Mouse (Mus musculus) retina, postnatal 7 days (tissue): ENCODE measurements around the gene Hyal6.
A peak's percentile ranks its signal among the peaks of the same experiment; 100 is the strongest.

Experiments used
- DNase-seq: peaks from one replicate; pipeline ENCODE4 v3.0.0-alpha.2; 2012; ENCODE audit warnings: low read depth, low spot score

The Hyal6 gene

DNA sequence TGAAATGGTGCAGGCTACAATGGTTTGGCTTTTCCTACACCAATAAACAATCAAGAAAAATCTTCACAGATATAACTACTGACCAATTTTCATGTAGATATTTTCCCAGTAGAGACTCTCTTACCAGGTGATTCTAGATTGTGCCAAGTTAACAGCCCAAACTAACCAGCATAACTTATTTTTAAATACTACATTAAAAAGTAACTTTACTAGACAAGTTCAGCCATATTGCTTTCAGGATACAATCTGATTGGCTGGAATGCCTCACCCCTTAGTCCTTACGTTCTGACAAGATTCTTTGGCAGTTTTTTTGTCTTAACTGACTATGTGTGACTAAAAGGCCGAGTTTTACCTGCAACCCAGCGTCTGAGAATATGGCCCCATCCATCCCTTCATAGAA lies at the start of gene Hyal6:
Gene Hyal6 (plus strand): TSS at position 301 of the 400 bp plus-strand sequence.
- DNase-seq = no peak

DNA sequence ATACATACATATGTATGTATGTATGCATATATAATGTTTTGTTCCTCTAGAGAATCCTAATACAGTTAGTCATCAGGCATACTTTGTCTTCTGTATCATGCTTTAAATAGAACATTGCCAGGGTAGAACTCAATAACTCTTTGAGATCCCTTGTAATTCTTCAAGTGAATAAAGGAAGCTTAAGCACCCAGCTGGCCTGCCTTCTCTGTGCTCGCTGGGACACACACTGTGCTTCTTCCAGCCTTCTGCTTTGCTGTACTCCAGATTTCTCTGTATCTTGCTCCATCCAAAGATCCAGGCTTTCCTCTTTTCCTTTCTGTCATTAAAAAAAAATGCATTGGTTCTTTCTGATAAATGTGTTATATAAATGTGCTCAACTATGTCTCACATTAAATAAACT lies 45.2 kb upstream of the Hyal6 start:
- DNase-seq = no peak

DNA sequence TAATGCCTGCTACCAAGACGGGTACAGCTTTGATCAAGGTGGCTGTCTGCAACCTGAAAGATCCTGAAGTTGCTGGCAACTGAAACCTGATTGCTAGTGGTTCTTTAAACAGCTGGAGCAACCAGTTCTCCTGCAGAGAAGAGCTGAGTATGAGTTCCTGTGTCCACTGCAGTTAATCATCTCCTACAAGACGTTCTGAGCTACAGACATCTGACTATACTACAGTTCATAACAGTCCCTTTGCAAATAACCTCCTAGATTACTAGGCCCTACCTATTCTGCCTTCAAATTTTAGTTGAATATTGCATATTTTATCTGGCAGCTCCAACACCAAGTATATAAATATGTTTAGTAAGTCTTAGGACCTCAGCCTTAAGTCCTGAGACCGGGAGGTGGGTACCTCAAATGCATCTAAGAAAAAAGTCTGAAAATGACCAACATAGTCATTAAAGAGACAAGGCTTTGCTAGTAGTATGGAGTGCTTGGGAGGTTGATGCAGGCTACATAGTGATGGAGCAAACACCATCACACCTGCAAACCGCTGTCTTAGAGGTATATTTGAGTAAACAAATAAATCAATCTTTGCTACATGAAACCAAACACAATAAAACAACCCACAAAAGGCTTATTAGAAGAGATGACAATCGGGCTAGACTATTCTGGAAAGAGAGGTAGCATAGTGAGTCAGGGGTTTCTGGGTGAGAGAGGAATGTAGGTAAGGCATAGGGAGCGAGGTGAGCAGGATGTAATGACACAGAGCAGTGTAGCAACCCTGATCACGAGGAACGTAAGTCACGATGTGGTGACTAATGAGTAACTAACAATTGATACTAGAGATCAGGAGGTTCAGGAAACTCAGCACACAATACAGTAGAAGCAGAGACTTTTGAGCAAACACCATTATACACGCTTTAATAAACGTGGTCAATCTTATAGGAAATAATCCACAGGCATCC lies 38.3 kb upstream of the Hyal6 start:
- DNase-seq = no peak

DNA sequence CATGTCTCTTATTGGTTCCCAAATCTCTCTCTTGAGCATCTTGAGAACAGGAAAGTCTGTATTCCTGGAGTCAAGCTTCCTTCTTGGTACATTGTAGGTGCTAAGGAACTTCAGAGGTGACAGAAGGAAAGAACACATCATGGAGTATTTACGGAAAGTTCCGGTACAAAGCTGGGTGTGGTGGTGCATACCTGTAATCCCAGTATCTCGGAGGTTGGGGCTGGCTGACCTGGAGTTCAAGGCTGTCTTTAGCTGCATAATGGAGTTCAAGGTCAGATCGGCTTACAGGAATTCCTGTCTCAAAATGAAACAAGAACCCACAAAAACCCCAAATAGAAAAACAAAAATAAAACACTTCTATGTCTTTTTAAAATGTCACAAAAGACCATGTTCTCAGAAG lies 36.9 kb upstream of the Hyal6 start:
- DNase-seq = no peak

DNA sequence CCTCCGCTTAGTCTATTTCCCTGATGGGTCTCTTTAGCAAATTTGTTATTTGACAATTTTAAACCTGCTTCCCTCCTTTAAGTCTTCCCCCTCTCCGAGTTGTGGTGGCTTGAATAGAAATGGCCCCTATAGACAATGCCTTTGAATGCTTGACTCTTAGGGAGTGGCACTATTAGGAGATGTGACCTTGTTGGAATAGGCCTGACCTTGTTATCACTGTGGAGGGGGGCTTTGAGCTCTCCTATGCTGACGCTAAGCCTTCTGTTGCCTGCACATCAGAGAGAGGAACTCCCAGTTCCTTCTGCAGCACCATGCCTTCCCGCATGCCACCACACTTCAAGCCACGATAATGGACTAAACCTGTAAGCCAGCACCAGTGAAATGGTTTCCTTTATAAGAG lies 35.8 kb upstream of the Hyal6 start:
- DNase-seq = no peak

DNA sequence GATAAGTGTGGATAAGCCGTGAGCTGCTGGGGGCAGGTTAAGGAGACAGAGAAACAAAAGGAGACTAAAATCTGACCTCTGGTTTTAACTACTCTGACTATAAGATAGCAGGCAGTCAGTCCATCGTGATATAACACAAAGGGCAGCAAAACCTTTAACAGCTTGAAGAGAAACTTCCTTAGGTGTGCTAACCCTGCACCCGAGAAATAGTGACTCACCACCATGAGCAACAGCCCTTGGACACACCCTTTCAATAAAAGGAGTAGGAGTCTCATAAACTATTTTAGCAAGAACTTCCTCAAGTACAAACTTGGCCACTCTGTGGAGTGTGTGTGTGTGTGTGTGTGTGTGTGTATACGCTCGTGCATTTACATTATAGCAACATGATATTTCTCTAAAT lies 26.0 kb upstream of the Hyal6 start:
- no peak for DNase-seq

DNA sequence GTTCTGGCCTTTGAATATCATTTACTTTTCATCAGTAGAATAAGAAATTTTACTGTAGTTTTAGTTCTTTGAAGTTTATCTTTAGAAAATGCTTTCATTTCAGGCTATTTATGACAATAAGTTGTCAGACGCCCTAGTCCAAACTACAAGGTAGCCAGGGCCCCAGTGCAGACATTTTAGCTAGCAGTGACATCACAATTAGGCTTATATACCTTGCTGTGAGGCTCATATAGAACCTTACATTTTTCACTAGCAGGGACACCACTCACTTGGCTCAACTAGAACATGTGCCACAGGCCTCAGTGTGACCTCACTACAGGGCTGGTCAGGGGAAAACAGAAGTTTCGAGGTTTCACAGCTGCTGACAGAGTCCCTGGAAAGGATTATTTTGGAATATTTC lies 25.5 kb upstream of the Hyal6 start:
- DNase-seq = no peak

DNA sequence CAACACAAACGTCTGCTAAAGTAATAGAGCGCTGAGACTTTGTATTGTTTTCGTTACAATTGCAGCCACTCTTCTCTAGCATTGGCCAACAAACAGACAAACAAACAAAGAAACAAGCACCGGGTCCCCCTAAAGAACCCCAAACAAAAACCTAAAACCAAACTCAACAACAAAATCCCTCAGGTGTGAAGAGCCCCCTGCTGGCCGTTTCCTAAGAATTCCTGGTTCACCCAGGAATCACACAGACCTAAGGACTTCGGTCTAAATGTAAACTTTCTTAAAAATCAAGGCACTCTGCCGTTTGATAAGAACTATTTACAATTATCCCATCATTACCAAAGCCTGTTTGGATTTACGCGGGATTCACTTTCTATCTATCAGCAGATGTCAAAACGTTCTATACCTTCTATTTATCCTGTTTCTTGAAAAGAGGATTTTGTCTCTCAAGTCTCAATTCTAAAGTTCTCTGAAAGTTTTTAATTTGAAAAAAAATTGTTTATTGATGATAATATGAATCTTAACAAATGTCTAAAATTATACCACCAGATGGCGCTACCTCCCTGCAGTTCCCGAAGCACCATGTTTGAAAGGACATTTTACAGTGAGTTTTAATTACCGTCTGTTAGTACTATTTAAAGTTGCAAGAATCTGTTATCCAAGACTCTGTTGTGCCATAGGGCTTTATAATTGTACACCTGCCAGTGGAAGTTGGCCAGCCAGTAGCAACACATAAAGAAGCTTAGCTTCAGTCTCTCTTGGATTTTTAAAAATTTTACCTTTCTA lies 11.5 kb upstream of the Hyal6 start:
- peak; percentile 32 for DNase-seq

DNA sequence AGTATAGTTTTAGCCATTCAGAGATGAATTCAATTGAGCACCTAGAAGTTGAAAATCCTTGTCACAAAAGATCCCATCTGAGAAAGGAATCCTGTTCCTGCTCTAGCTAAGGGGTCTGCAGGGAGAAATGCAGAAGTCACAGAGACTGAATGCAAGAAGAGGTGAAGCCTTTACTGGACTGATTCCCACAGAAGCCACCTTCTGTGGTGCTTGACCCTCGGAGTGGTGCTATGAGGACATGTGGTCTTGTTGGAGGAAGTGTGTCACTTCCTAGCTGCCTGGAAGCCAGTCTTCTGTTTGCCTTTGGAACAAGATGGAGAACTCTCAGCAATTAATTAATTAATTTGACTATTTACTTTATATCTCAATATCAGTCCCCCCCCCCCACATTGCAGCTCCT lies 4.9 kb upstream of the Hyal6 start:
- no peak for DNase-seq

DNA sequence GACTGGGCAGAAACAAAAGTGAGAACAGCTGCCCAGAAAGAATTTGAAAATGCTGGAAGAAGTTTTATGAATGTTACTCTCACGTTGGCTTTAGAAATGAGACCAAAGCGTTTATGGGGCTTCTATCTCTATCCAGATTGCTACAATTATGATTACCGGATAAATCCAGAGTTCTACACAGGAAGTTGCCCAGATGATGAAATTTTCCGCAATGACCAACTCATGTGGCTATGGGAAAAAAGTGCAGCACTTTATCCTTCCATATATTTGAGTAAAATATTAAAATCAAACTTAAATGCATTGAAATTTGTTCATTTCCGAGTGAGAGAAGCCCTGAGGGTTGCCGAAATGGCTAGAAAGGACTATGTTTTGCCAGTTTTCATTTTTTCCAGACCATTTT lies 1.5 kb downstream of the Hyal6 start:
- no peak for DNase-seq

DNA sequence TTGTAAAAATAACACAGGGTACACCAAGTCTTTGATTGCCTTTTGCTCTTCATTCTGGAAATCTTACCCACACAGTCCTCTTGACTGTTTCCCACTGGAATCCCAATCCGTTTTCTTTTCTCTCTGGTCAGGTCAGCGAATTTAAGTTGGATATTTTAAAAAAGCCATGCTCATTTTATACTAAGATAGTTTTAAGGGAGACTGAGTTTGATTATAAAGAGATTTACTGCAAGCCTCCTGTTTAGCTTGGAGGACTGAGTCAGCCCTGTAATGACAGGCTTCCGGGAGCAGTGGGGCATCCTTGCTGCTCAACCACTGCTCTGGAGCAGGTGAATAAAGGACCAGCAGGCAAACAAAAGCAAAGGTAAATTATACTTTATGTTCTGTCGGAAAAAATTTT lies 15.0 kb downstream of the Hyal6 start, which contains the start of gene Hyal4:
Gene Hyal4 (plus strand): TSS at position 301 of the 400 bp plus-strand sequence.
- no peak for DNase-seq

DNA sequence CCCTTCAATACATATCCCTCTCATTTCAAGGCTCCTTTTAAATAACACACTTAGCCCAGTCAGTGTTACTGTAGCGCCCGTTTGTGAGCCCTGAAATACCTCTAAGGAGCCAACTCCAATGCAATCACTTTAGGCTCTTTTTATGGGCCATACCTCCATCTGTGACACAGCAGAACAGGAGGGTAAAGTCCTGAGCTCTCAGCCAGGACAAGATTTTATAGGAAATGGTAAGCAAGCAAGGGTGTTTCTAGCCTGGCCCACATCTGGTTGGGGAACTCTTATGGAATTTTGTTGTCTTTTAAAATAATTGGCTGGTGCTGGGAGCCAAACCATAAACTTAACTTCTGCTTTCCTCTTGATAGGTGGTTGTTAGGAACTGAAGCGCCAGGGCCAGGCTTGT lies 26.2 kb downstream of the Hyal6 start:
- DNase-seq = no peak

DNA sequence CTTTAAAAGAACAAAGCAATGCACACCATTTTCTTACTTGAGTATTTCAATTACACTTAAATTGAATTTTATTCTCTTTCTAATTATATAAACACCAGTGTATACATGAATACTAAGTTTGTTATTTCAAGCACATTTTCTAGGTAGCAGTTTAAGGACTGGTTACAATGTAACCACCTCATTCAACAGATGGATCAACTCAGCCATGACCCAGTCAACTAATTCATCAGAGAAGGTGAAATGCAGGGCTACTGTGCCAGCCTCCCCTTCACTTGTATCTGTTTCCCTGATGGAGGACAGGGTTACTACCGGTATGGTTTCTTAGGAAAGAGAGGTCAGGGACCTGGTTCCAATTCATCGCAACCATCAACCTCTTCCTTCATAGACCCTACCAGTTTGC lies 33.2 kb downstream of the Hyal6 start:
- DNase-seq = no peak

DNA sequence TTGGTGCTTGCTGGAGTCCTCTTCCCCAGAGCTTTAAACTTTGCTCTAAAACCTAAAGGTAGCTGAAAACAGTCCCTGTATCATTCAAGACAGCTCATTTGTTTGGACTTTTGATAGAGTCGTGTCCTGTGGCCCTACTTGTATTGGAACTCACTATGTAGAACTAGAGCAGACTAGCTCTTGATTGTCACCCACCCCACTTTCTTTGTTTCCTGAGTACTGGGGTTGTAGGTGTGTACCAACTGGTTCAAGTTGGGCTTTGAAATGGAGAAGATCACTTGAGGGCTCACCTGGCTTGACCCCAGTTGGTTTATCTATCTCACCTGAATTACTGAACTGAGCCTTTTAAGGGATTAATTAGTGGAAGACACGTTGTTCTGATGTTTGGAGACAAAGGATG lies 46.1 kb downstream of the Hyal6 start:
- DNase-seq = no peak

DNA sequence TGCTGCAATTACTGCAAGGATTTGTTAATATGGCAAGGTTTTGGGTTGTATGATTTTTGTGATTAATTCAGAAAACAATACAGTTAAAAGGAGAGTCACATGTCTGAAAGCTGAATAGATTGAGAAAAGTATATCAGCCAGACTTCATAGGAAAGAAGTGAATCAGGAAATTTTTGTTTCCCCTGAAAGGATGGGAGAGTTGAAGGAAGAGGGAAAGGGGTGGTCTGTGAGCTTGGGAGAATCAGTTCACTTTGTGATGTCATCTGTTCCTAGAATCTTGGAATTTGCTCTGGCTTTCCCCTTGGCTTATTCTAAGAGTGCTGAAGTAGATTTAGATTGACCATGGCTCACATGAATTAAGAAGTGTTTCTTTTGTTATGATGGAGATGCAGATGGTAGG lies 57.8 kb downstream of the Hyal6 start, which contains the start of gene Spam1:
Gene Spam1 (plus strand): TSS at position 301 of the 400 bp plus-strand sequence.
- DNase-seq = no peak
